Mouse (Mus musculus) bone marrow macrophage, adult 2 months (primary cell): ENCODE results near the gene Ankib1.

Source experiments
- CTCF ChIP-seq: IDR thresholded peaks from 2 replicates; pipeline ENCODE4 v1.5.1; 2012; ENCODE audit warnings: low read depth, mild to moderate bottlenecking, low read length, moderate library complexity
- POLR2A ChIP-seq: IDR thresholded peaks from 2 replicates; pipeline ENCODE4 v1.6.1; 2012; ENCODE audit warnings: mild to moderate bottlenecking, low read depth, low read length, borderline replicate concordance

DNA sequence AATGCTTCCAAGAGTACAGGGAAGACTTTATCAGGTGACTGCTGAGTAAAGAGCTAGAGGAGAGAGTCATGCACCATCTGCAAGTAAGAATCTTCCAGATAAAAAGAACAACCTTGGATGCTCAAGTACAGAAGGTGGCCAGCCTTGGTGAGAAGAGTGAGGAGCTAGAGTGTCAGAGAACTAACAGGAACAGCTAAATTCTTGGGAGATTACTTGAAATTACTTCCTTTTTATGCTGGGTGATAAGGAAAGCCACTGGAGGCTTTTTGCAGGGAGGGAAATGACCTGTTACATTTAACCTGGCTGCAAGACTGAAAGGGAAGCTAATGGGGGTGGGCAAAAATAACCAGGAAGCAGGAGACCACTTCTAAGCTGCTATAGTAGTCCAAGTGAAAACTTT is 11.7 kb downstream of the Ankib1 start:
- TF ChIP-seq CTCF (no peak), POLR2A (no peak)
